Mouse (Mus musculus): Measurements from ENCODE around the gene Lmln. TPM values are rescaled to one million over a fixed set of nuclear protein-coding genes. Genes with fewer than 3 reads are reported as not detected.

Lmln gene
- polyA plus RNA-seq, 1 experiment from 2014 or later = 3.3 TPM

DNA sequence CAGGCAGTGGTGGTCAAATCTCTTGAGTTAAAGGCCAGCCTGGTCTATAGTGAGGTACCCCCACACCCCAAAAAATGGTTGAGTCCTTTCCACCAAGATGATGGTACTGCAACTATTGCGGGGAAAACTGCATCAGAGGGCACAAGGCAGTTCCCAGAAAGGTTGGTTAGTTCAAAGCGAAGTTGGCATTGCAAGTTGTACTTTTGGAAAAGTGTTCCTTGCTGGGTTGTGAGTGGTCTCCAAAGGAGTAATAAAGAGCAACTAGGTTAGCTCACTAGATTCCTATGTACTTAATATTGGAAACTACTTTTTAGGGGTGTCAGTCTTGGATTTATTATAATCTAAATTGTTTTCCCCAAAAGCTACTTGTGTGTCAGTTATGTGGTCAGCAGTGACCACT lies 1.4 kb upstream of the Lmln start:
- DNase-seq (ENCODE audit: low spot score) = no peak
- no peak overlapping the region for H3K9ac ChIP-seq (ENCODE audit: low read length)
- no peak for ATAC-seq (replicated peaks; ENCODE audit: low FRiP score, low TSS enrichment, low read depth)
- H3K4me2 ChIP-seq (ENCODE audit: low read length) = no peak overlapping the region
- WGBS = 77% methylated on average over 2 of the region's 2 CpGs
- H3K36me3 ChIP-seq (ENCODE audit: control insufficient read depth, insufficient read depth, low read length) = peaks cover 33% of the 10 kb centered on the region
- H3K9me3 ChIP-seq (ENCODE audit: control insufficient read depth, low read length) = no peaks in the 10 kb centered on the region
- H3K4me1 ChIP-seq (replicated peaks; ENCODE audit: control insufficient read depth, insufficient read depth, low read length) = peaks cover 15% of the 10 kb centered on the region; the same call in 1 of the 2 replicates
- H3K27me3 ChIP-seq (replicated peaks; ENCODE audit: control insufficient read depth, insufficient read depth, low read length) = no peaks in the 10 kb centered on the region
- no peak overlapping the region for H3K4me3 ChIP-seq (ENCODE audit: low read depth, low read length)
- H3K27ac ChIP-seq (ENCODE audit: low read depth) = no peak overlapping the region

- Histone ChIP-seq H3K27me3 (replicated peaks; ENCODE audit: control insufficient read depth, insufficient read depth, low read length) (no peaks in the 10 kb centered on the region), H3K9ac (ENCODE audit: low read length) (no peak overlapping the region), H3K27ac (ENCODE audit: low read depth) (0 out of 2 replicates have a peak overlapping the region, but pooled peaks have one; percentile 61), H3K4me2 (ENCODE audit: low read length) (peak overlapping the region; percentile 69), H3K9me3 (ENCODE audit: control insufficient read depth, low read length) (no peaks in the 10 kb centered on the region), H3K36me3 (ENCODE audit: control insufficient read depth, insufficient read depth, low read length) (peaks cover 33% of the 10 kb centered on the region), H3K4me1 (replicated peaks; ENCODE audit: control insufficient read depth, insufficient read depth, low read length) (peaks cover 15% of the 10 kb centered on the region; the same call in 1 of the 2 replicates), H3K4me3 (ENCODE audit: low read depth, low read length) (0 out of 2 replicates have a peak overlapping the region, but pooled peaks have one; percentile 74)
- ATAC-seq (replicated peaks; ENCODE audit: low FRiP score, low TSS enrichment, low read depth) = no peak
- WGBS = 49% methylated on average over 11 of the region's 11 CpGs
- DNase-seq (ENCODE audit: low spot score) = no peak
Observed at GRCm38 (mm10) chr16:33061400-33061799, 921 bp upstream of the Lmln start.

- peak; percentile 71 for ATAC-seq (replicated peaks; ENCODE audit: low FRiP score, low TSS enrichment, low read depth)
- H3K9ac ChIP-seq (ENCODE audit: low read length) = peak overlapping the region; percentile 58
- no peaks in the 10 kb centered on the region for H3K9me3 ChIP-seq (ENCODE audit: control insufficient read depth, low read length)
- peak overlapping the region; percentile 74 for H3K4me3 ChIP-seq (ENCODE audit: low read depth, low read length)
- peak overlapping the region; percentile 61 for H3K27ac ChIP-seq (ENCODE audit: low read depth)
- H3K36me3 ChIP-seq (ENCODE audit: control insufficient read depth, insufficient read depth, low read length) = peaks cover 33% of the 10 kb centered on the region
- peaks cover 15% of the 10 kb centered on the region; the same call in 1 of the 2 replicates for H3K4me1 ChIP-seq (replicated peaks; ENCODE audit: control insufficient read depth, insufficient read depth, low read length)
- peak; percentile 84 for DNase-seq (ENCODE audit: low spot score)
- peak overlapping the region; percentile 69 for H3K4me2 ChIP-seq (ENCODE audit: low read length)
- no peaks in the 10 kb centered on the region for H3K27me3 ChIP-seq (replicated peaks; ENCODE audit: control insufficient read depth, insufficient read depth, low read length)
- under 1% methylated on average over 35 of the region's 35 CpGs for WGBS
Observed at GRCm38 (mm10) chr16:33062682-33063131, 386 bp downstream of the Lmln start.

GRCm38 (mm10) chr16:33063267-33063666 lies 946 bp downstream of the Lmln start:
- Histone ChIP-seq H3K27ac (ENCODE audit: low read depth) (no peak overlapping the region), H3K4me3 (ENCODE audit: low read depth, low read length) (peak overlapping the region; percentile 74), H3K4me1 (replicated peaks; ENCODE audit: control insufficient read depth, insufficient read depth, low read length) (peaks cover 11% of the 10 kb centered on the region; the same call in 1 of the 2 replicates), H3K27me3 (replicated peaks; ENCODE audit: control insufficient read depth, insufficient read depth, low read length) (no peaks in the 10 kb centered on the region), H3K4me2 (ENCODE audit: low read length) (peak overlapping the region; percentile 69), H3K9ac (ENCODE audit: low read length) (peak overlapping the region; percentile 58), H3K9me3 (ENCODE audit: control insufficient read depth, low read length) (no peaks in the 10 kb centered on the region), H3K36me3 (ENCODE audit: control insufficient read depth, insufficient read depth, low read length) (peaks cover 27% of the 10 kb centered on the region)
- ATAC-seq (replicated peaks; ENCODE audit: low FRiP score, low TSS enrichment, low read depth) = no peak
- no peak for DNase-seq (ENCODE audit: low spot score)
- 28% methylated on average over 7 of the region's 7 CpGs for WGBS

- no peak for DNase-seq (ENCODE audit: low spot score)
- Histone ChIP-seq H3K27me3 (replicated peaks; ENCODE audit: control insufficient read depth, insufficient read depth, low read length) (no peaks in the 10 kb centered on the region), H3K4me1 (replicated peaks; ENCODE audit: control insufficient read depth, insufficient read depth, low read length) (0 out of 2 replicates have a peak, but pooled peaks cover 4% of the 10 kb centered on the region), H3K36me3 (ENCODE audit: control insufficient read depth, insufficient read depth, low read length) (peaks cover 15% of the 10 kb centered on the region), H3K9ac (ENCODE audit: low read length) (no peak overlapping the region), H3K4me2 (ENCODE audit: low read length) (no peak overlapping the region), H3K4me3 (ENCODE audit: low read depth, low read length) (no peak overlapping the region), H3K27ac (ENCODE audit: low read depth) (no peak overlapping the region), H3K9me3 (ENCODE audit: control insufficient read depth, low read length) (no peaks in the 10 kb centered on the region)
- ATAC-seq (replicated peaks; ENCODE audit: low FRiP score, low TSS enrichment, low read depth) = no peak
- whole genome bisulfite sequencing = 85% methylated on average over 9 of the region's 9 CpGs
Observed at GRCm38 (mm10) chr16:33064636-33065035, 2.3 kb downstream of the Lmln start.

DNA sequence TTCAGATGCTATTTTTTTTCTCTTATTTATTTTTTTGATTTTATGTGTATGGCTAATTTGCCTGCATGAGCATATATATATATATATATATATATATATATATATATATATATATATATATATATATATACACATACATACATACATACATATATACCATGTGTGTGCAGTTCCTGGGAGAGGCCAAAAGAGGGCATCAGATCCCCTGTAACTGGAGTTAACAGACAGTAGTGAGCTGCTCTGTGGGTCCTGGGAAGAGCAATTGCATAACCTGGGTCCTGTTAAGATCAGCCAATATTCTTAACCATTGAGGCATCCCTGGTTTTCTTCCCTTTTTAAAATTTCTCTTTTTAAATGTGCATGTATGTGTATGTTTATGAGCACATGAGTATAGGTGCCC lies 8.6 kb downstream of the Lmln start:
- Histone ChIP-seq H3K4me2 (ENCODE audit: low read length) (no peak overlapping the region), H3K9me3 (ENCODE audit: control insufficient read depth, low read length) (no peaks in the 10 kb centered on the region), H3K4me3 (ENCODE audit: low read depth, low read length) (no peak overlapping the region), H3K36me3 (ENCODE audit: control insufficient read depth, insufficient read depth, low read length) (peaks cover 5% of the 10 kb centered on the region; the same call in 1 of the 2 replicates), H3K4me1 (replicated peaks; ENCODE audit: control insufficient read depth, insufficient read depth, low read length) (no peaks in the 10 kb centered on the region), H3K27me3 (replicated peaks; ENCODE audit: control insufficient read depth, insufficient read depth, low read length) (no peaks in the 10 kb centered on the region), H3K27ac (ENCODE audit: low read depth) (no peak overlapping the region), H3K9ac (ENCODE audit: low read length) (no peak overlapping the region)
- DNase-seq (ENCODE audit: low spot score) = no peak
- ATAC-seq (replicated peaks; ENCODE audit: low FRiP score, low TSS enrichment, low read depth) = no peak

GRCm38 (mm10) chr16:33072871-33073557 lies 10.7 kb downstream of the Lmln start:
- Histone ChIP-seq H3K4me2 (ENCODE audit: low read length) (no peak overlapping the region), H3K9ac (ENCODE audit: low read length) (no peak overlapping the region), H3K27me3 (replicated peaks; ENCODE audit: control insufficient read depth, insufficient read depth, low read length) (no peaks in the 10 kb centered on the region), H3K36me3 (ENCODE audit: control insufficient read depth, insufficient read depth, low read length) (peaks cover 5% of the 10 kb centered on the region; the same call in 1 of the 2 replicates), H3K4me3 (ENCODE audit: low read depth, low read length) (no peak overlapping the region), H3K4me1 (replicated peaks; ENCODE audit: control insufficient read depth, insufficient read depth, low read length) (no peaks in the 10 kb centered on the region), H3K9me3 (ENCODE audit: control insufficient read depth, low read length) (no peaks in the 10 kb centered on the region), H3K27ac (ENCODE audit: low read depth) (no peak overlapping the region)
- WGBS = 82% methylated on average over 6 of the region's 6 CpGs
- ATAC-seq (replicated peaks; ENCODE audit: low FRiP score, low TSS enrichment, low read depth) (no peak), DNase-seq (ENCODE audit: low spot score) (no peak)

- 82% methylated on average over 5 of the region's 5 CpGs for WGBS
- Histone ChIP-seq H3K9ac (ENCODE audit: low read length) (no peak overlapping the region), H3K36me3 (ENCODE audit: control insufficient read depth, insufficient read depth, low read length) (peaks cover under 1% of the 10 kb centered on the region; the same call in 1 of the 2 replicates), H3K4me2 (ENCODE audit: low read length) (no peak overlapping the region), H3K27ac (ENCODE audit: low read depth) (no peak overlapping the region), H3K27me3 (replicated peaks; ENCODE audit: control insufficient read depth, insufficient read depth, low read length) (no peaks in the 10 kb centered on the region), H3K4me3 (ENCODE audit: low read depth, low read length) (no peak overlapping the region), H3K9me3 (ENCODE audit: control insufficient read depth, low read length) (no peaks in the 10 kb centered on the region), H3K4me1 (replicated peaks; ENCODE audit: control insufficient read depth, insufficient read depth, low read length) (no peaks in the 10 kb centered on the region)
- ATAC-seq (replicated peaks; ENCODE audit: low FRiP score, low TSS enrichment, low read depth) = no peak
- no peak for DNase-seq (ENCODE audit: low spot score)
Observed at GRCm38 (mm10) chr16:33074967-33075366, 12.6 kb downstream of the Lmln start.

DNA sequence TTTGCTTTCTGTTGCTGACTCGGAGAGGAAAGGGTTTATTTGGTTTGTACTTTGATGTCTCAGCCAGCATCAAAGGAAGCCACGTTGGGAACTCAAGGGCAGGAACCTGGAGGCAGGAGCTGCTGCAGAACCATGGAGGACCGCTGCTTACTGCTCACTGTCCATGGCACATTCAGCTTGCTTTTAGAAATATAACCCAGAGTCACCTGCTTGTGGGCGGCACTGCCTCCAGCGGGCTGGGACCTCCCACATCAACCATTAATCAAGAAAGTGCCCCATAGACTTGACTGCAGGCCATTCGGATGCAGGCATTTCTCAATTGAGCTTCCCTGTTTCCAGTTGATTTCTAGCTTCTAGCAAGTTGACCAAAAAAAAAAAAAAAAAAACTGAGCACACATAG lies 13.8 kb downstream of the Lmln start:
- H3K27me3 ChIP-seq (replicated peaks; ENCODE audit: control insufficient read depth, insufficient read depth, low read length) = no peaks in the 10 kb centered on the region
- H3K9me3 ChIP-seq (ENCODE audit: control insufficient read depth, low read length) = no peaks in the 10 kb centered on the region
- DNase-seq (ENCODE audit: low spot score) (no peak), ATAC-seq (replicated peaks; ENCODE audit: low FRiP score, low TSS enrichment, low read depth) (no peak)
- no peak overlapping the region for H3K27ac ChIP-seq (ENCODE audit: low read depth)
- H3K9ac ChIP-seq (ENCODE audit: low read length) = no peak overlapping the region
- H3K4me1 ChIP-seq (replicated peaks; ENCODE audit: control insufficient read depth, insufficient read depth, low read length) = no peaks in the 10 kb centered on the region
- H3K4me2 ChIP-seq (ENCODE audit: low read length) = no peak overlapping the region
- 0 out of 2 replicates have a peak, but pooled peaks cover under 1% of the 10 kb centered on the region for H3K36me3 ChIP-seq (ENCODE audit: control insufficient read depth, insufficient read depth, low read length)
- no peak overlapping the region for H3K4me3 ChIP-seq (ENCODE audit: low read depth, low read length)
- WGBS = 55% methylated on average over 6 of the region's 6 CpGs

Data from intestine, embryonic 14.5 days (tissue).